Mouse (Mus musculus) right cerebral cortex, postnatal 10 days (tissue): ENCODE results near the gene Uimc1.

ENCODE experiments used
- DNase-seq, 2 experiments: peaks; one replicate each; pipeline ENCODE4 v3.0.0; 2021; ENCODE audit warnings: low spot score in 2 of 2

The Uimc1 gene

GRCm38 (mm10) chr13:55047706-55048105, 52.4 kb downstream of the Uimc1 start:
- DNase-seq = no peak

- no peak for DNase-seq
Measured at GRCm38 (mm10) chr13:55040016-55040415, 60.1 kb downstream of the Uimc1 start.

GRCm38 (mm10) chr13:55024215-55024614, 75.9 kb downstream of the Uimc1 start:
- no peak for DNase-seq

- DNase-seq = no peak
Measured at GRCm38 (mm10) chr13:55022715-55023114, 77.4 kb downstream of the Uimc1 start.

- DNase-seq = no peak
Measured at GRCm38 (mm10) chr13:55022256-55022655, 77.8 kb downstream of the Uimc1 start.

GRCm38 (mm10) chr13:55021194-55021779, 78.8 kb downstream of the Uimc1 start, which contains the start of gene Hk3:
TSS of gene Hk3 (minus strand) at chr13:55021385.
- no peak for DNase-seq

GRCm38 (mm10) chr13:55020051-55020450, 80.0 kb downstream of the Uimc1 start:
- DNase-seq = no peak

- peak in 1 of 2 experiments; percentile 15 for DNase-seq
Measured at GRCm38 (mm10) chr13:55019181-55019580, 80.9 kb downstream of the Uimc1 start.

GRCm38 (mm10) chr13:55018700-55019099, 81.4 kb downstream of the Uimc1 start:
- no peak for DNase-seq

- DNase-seq = no peak
Measured at GRCm38 (mm10) chr13:55017898-55018599, 82.1 kb downstream of the Uimc1 start.

GRCm38 (mm10) chr13:55017154-55017897, 82.8 kb downstream of the Uimc1 start:
- DNase-seq = no peak

- no peak for DNase-seq
Measured at GRCm38 (mm10) chr13:55014451-55014850, 85.6 kb downstream of the Uimc1 start.

- DNase-seq = peak in 1 of 2 experiments; percentile 23
Measured at GRCm38 (mm10) chr13:55013702-55014344, 86.3 kb downstream of the Uimc1 start.

- peak in 1 of 2 experiments; percentile 43 for DNase-seq
Measured at GRCm38 (mm10) chr13:55011981-55012478, 88.1 kb downstream of the Uimc1 start.

GRCm38 (mm10) chr13:55011103-55011502, 89.0 kb downstream of the Uimc1 start:
- peak in 1 of 2 experiments; percentile 29 for DNase-seq

GRCm38 (mm10) chr13:55008589-55008988, 91.5 kb downstream of the Uimc1 start:
- peak; percentile 62 to 73 for DNase-seq

- DNase-seq = no peak
Measured at GRCm38 (mm10) chr13:55006415-55006742, 93.7 kb downstream of the Uimc1 start.

- peak in 1 of 2 experiments; percentile 29 for DNase-seq
Measured at GRCm38 (mm10) chr13:55005691-55006414, 94.2 kb downstream of the Uimc1 start.

- DNase-seq = no peak
Measured at GRCm38 (mm10) chr13:55004646-55005045, 95.5 kb downstream of the Uimc1 start.

- DNase-seq = no peak
Measured at GRCm38 (mm10) chr13:55002090-55002489, 98.0 kb downstream of the Uimc1 start.

GRCm38 (mm10) chr13:55000433-55000832, 99.7 kb downstream of the Uimc1 start:
- DNase-seq = peak in 1 of 2 experiments; percentile 76
